Mouse (Mus musculus) kidney, postnatal 25 days (tissue): ENCODE measurements at regions not wholly inside any gene's neighbourhood (a gene's known extent, or its start where the extent isn't known, plus 50 kb on each side); places are given as distances from the start of the nearest gene placed in this dataset.
"Not testable (repeated sequence)": the region's sequence is repeated elsewhere in the genome, so short reads cannot be mapped to it uniquely, and the experiment has no call there.

ENCODE experiments used
- DNase-seq, 2 experiments: peaks; one replicate each; pipeline ENCODE4 v3.0.0; 2021; ENCODE audit warnings: mixed read lengths in 2 of 2

DNA sequence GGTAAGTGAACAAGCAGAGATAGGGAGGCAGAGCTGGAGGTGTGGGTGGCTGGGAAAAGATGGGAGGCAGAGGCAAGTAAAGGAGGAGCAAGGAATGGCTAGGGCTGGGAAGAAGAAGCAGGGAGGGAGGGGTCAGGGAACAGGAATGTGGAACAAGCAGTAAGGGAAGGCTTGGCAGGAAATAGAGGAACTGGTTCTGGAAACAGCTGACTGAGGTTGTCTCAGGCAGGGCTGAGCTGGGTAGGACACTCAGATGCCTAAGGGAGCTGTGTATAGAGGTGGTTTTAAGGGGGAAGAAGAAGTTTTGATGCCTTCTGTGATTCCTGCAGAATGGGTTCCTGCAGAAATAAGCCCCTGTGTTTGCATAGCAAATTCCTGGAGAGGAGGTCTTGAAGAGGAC, 92.7 kb downstream of the Nucb2 start:
- DNase-seq: no peak

DNA sequence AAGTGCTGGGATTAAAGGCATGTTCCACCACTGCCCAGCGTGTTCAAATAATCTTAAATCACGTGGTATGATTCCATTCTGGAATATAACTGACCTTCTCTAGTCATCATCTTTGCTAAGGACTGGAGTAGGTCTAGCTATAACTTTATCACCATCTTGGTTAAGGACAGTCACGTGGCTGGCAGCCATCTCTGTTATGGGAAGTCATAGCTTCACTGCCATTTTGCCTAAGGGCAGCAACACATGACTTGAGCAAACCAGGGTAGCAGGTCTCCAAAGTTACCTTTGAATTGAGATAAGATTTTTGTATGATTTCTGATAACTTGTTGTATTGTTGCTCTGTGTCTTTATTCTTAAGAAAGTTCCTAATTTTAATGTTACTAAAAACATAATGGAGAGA, 96.2 kb downstream of the Nucb2 start:
- DNase-seq: no peak

DNA sequence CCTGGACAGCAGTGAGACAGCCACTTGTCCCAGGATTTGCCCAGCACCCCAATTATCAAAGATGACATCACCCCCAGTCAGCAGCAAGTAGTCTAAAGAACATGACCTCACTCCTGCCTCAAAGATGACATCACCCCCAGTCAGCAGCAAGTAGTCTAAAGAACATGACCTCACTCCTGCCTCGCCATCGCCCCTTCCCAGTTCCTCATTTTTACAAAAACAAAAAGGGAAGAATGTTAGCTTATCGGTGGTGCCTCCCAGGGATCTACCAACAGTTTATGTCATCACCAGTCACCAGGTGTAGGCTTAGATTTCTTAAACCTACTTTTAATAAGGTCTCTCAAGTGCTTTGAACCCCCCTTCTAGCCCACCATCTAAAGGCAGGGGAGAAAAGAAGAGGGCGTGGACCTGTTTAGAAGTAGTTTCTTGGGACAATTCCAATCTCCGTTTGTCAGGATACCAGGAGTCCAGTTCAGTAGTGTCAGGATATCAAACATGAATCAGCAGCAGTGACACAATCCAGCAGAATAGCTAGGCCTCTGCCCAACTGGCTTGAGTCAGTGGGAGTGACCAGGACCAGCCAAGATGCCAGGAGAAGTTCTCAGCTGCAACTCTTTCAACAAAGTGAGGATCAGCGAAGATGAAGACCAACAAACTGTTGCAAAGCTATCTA, 99.1 kb downstream of the Nucb2 start:
- DNase-seq: no peak

DNA sequence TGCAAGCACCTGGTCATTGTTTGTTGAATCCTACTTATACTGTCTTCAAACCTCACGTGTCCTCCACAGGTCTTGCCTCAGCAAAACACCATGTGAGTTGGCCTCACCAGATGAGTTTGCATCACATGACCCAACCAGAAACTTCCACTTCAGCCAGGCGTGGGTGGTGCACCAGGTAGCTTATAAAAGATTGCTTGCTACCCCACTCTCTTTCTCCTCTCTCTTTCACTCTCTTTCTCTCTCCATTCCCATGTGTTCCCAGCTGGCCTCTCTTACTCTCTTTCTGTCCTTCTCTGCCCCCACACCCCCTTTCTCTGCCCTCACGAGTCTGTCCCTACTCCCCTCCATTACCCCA, 99.6 kb downstream of the Nucb2 start:
- DNase-seq: no peak

DNA sequence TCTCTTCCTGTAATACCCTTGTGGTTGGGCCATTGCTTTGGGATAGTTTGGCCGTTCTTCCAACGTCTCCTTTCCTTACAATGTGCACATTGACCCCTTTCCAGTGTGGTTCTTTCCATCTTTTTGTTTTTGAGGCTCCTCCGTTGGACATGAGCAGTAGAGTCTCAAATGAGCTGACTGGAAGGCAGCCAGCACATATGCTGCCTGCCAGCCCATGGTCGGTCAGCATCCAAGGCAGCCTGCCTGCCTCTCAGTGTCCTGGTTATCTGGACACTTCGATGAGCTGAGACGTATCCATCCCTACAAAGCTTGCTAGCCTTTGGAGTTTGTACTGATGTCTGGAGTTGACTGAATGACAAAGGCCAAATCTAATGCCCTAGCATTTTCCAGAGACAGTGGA, 102.1 kb downstream of the Nucb2 start:
- no peak for DNase-seq

DNA sequence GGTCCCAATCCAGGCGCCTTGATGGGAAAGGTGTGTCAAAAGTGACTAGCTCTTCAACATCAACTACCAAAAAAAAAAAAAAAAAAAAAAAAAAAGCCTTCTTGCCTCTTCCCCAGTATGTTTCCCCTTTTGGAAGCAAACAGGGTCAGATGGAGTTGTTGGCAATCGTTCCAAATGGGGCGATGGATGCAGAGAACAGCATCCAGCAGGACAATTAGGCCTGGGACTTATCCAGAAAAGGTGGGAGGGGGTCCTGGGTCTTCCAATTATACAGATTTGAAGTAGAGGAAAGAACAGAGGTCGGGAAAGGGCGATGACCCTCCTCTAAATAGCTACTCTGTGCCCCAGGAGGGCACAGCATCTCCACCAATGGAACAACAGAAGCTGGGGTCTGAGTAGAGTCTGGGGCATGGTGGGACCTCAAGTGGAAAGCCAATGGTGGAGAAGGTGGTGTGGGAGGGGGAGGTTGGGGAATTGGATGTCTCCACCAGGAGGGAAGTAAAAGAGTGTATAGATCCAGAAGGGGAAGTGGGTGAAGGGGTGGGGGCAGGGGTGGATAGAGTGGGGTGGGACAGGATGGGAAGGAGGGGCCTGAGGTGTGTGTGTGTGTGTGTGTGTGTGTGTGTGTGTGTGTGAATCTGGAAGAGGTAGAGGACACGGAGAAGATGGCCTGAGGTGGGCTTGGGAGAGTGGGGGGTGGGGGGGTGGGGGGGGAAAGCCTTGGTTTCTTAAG, 102.7 kb downstream of the Nucb2 start:
- no peak for DNase-seq

DNA sequence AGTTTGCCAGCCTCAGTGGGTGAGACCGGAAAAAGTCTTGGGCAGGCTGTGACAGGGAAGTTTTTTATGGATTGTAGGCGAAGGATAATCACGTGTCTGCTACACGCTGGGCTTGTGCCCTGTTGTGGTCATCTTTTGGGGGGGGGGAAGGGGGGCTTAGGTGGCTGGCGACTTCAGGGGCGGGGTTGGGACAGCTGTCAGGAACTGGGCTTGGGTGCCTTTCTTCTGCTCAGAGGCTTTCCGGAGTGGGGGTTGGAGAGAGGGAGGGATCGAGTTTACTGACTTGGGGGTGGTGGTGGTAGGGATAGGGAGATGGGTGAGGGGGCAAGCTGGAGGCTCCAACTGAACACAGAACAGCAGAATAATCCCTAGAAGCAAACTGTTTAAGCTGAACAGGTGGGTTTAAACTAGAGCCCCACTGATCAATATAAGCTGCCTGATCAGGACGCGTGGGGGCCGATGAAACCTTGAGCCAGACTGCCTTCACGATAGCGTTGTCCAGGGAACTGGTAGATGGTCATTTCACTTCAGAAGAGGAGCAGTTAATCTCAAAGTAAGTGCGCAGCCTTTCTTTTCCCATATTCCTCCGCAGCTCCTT, 103.6 kb downstream of the Nucb2 start:
- peak; percentile 3 to 42 for DNase-seq

DNA sequence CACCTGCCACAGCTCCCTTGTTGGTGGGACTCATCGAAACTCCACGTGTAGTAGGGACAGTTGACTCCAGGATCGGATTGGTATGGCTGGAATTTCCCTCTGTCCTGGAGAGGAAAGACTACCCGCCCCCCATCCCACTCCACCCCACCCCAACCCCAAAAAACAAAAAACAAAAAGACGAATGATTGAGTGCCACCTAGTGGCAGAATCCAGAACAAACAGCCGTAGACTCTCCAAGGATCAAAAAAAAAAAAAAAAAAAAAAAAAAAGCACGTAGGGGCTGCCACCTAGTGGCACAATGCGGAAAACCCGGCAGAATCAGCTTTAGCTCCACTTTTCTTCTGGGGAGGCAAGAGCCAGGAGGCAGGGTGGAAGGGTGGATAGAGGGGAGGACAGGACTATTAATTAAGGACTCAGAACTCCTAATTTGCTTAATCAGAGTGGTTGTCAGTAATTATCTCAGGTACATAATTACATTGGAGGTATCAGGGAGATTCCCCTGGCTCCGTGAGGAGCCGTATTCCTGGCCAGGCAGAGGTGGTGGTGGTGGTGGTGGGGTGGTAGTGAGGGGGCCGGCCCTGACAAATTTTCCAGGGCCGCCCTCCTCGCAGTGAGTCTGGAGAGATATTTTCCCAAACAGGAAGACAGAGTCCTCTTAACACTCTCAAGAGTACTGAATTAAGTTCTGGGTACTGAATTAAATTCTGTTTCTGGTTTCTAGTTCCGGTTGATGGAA, 104.3 kb downstream of the Nucb2 start:
- DNase-seq: peak; percentile 56 to 83

DNA sequence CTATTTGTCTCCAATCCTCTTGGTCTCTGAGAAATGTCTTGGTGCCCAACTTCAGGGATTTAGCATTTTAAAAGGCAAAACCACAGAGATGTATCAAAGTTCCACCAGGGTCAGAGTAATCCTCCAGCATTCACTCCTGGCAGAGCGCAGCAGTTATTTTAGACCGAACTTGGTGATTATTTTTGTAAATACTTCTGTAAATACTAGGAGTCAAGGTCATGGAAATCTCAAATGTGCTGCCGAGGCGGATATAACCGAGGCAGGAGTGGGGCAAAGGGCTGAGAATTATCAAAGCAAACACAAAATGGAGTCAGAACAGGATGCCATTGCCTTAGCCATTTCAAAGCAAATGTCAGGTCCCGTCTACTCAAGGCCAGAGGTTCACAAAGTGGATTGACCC, 105.2 kb downstream of the Nucb2 start:
- no peak for DNase-seq

DNA sequence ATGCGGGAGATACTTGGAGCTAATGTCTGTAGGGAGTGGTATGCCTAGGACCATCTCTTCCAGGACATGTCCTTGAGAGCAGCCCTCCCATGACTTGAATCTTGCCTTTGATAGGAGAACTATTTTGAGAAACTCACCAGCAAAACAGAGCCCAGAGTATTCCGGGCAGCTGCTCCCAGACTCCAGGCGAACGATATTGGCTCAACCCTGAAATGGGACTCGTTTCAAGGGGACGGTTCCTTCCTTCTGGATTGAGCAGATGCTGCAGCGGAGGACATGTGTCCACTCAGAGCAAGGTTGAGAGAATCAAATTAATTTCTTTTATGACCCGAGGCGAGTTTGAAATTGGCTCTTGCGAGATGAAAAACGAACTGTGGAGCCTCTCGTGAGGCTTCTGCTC, 105.7 kb downstream of the Nucb2 start:
- no peak for DNase-seq

DNA sequence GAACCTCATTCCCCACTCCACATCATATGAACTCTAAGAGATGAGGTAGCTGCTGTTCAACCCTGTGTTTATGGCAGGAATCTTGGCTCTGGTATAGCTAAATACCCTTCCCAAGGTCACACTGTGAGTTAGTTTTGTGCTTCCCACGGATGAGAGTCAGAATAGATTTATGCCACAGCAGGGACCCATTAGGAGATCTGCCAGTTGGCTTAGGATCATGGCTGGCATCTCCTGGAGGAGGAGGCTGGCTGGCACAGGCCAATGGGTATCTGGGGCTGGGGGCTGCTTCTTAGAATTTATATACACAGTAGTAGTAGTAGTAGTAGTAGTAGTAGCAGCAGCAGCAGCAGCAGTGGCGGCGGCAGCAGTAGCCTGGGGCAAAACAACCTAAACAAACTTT, 111.8 kb downstream of the Nucb2 start:
- no peak for DNase-seq

DNA sequence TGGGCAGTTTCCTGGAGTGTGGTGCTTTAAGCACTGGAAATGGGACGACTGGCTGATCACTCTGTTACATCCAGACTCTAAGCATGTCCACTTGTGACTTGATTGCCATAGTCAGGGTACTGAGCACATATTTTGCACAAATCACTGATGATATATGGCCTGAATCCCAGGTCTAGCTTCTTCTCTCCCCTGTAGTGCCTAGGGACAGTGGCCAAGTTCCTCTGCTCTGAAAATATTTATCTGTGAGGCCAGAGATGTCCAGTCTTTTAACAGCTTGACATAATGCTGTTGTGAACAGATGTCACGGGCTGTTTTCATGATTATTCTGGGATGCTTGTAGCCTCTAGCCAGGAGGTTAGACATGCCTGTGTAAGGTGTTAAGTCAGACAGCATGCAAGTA, 115.5 kb downstream of the Nucb2 start:
- no peak for DNase-seq

DNA sequence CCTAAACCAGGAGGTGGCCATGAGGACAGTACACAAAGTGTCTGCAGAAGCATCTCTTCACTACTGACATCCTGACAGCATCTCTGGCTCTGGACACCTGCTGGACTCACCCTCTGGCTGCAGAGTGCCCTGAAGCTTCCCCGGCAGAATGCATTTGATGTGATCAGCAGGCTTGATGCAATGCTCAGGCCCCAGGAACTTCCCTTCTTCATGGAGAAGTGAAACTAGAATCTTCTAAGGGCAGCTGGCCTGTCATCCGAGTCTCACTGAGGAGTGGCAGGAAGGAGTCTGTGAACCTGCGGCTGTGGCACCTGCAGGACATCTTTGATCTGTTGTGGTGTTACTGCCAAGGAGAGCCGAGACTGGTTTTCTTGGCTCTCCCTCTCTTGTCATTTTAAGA, 116.2 kb downstream of the Nucb2 start:
- DNase-seq: no peak

DNA sequence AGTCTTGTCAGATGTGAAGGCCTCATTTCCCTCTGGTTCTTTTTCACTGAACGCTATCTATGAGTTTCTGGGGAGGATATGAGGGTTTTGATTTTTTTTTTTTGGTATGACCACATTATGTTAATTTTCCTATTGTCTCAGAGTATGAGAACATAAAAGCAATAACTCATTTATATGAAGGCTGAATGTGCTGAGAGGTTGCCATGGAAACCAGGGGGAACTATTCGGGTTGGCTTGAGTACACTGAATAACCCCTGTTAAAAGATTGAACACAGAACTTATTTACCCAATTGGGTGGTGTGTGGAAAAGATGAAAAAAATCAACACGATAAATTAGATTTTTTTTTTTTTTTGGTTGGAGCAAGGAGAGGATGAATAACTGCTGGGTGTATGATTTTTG, 129.0 kb downstream of the Nucb2 start:
- DNase-seq: no peak

DNA sequence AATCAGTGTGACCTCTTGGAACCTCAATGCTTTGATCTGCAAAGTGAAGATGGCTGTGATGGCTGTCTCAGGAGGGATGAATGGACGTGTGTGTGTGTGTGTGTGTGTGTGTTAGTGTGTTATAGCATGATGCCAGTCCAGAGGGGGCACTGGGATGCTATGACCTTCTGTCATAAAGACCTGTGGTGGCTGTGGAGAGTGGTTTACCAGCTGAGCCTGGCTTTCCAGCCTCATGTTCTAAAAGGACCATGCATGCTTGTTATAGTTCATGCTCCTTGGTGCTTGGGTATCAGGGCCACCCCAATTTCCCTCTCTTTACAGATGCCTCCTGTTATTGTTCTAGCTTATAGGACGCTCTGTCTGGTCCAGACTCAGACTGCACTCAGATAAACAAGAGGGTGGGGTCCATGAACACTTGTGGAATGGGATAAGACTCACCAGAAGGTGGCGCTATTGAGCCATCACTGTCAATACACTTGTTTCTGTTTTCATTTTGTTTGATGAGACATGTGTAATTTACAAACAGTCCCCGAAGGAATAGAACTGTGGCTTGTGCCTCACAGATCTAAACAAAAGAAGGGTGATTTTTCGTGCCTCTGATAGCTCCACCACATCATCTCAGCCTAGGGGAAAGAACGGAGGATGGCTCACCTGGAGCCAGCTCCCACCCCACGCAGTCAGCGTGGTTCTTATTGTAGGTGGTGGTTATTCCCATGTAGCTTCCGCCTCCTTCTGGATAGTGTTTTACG, 140.9 kb downstream of the Nucb2 start:
- peak in 1 of 2 experiments; percentile 73 for DNase-seq

DNA sequence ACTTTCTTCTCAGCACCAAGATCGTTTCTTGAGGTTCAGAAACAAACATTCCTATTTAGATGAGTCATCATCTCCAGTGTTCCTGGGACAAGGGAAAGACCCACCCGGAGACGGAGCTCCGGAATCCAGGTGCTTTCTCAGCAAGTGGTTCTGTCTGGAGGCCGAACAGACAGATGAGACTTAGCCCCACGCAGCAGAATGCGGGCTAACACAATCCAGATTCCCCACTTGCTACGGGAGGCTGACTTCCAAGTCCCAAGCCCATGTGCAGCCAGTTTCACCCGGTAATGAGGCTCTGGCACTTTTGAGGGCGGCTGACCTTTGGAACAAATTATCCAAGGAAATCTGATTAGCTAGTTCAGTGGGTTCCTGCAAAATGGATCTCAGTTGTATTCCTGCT, 150.3 kb downstream of the Nucb2 start:
- DNase-seq: peak; percentile 10 to 41

DNA sequence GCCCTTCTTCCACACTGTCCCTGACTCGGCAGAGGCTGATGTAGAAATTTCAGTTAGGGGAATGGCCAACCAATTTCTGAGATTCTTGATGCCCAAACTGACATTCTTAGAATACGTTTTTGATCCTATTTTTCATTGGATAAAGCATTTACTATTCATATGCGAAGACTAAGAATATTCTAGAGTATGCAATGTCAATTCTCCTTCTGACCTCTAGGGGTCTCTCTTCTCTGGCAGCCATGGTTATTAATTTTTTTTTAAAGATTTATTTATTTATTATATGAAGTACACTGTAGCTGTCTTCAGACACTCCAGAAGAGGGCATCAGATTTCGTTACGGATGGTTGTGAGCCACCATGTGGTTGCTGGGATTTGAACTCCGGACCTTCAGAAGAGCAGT, 152.9 kb downstream of the Nucb2 start:
- DNase-seq: not testable (repeated sequence)

DNA sequence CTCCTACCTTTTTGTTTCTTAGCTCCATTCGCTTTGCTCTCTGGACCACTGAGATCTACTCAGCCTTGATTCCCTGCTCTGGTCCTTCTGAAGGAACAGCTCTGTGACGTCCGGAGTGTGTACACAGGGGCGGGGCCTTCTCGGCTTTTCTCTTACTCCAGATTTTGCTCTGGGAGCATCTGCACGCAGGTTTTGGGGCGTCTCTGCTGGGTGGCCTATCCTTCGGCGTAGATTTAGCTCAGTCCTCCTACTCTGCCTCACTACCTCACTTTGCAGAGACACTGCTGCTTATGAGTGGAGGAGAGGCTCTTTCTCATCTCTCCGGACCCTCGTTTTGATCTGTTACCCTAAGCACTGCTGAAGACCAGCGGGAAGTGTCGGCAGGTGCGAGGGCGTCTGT, 161.4 kb downstream of the Nucb2 start:
- DNase-seq: no peak

DNA sequence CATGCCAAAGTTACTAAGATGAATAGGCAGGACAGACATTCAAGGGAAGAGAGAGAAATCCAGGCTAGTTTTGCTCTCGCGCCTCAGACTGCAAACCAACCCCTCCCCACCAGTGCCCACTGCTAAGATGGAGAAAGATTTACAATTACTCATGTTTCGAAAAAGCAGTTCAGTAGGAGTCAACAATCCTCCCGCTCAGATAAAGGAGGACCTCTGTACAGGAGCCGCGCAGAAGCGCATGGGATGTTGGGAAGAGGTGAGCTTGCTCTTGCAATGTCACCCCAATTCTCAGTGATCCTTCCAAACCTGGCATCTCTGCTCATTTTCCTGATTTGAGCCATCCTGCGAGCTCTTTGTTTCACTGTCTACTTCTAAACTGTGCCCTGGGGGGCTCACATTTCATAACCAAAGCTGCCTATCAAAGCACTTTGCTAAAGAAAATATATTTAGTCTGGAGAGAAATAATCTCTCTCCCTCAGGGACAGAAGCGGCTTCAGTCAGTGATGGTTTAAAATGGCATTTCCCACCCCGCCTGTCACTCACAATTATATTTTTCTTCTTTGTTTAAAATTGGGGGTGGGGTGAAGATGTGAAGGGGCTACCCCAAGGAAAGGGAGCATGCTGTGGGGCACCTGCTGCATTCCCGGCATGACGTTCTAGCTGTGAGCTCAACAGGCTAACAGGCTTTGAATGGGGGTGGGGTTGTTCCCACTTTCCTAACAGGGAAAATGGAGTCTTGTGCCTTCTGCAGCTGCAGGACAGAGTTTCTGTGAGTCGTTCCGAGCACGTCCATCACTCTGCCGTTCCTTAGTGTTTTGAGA, 170.2 kb downstream of the Nucb2 start:
- no peak for DNase-seq

DNA sequence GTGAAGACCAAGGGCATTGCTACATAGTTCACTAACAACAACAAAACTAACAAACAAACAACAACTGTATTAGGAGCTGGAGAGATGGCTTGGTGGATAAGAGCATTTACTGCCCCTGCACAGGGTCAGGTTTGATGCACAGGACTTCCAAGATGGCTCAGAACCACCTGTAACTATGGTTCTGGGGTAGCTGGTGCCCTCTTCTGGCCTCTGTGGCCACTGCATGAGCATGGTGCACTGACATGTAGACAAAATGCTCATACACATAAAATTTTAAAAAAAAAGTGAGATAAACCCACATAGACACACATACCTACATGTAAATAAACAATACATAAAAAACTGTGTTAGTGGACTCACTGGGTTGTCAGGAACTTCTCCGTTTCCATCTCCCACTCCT, 172.5 kb downstream of the Nucb2 start:
- no peak for DNase-seq

DNA sequence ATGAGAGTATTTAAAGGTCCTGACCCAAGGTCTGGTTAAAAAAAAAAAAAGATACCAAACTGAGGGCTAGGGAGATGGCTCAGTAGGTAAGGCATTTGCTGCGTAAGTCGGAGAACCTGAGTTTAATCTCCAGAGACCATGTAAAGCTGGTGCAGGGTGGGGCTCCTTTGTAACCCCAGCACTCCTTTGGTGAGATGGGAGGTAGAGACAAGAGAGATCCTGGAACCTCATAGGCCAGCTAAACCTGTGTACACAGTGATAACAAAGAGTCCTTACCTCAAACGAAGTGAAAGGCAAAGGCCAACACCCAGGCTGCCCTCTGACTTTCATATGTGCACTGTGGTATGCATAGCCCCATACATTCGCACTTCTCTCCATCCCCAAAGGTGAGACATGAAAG, 175.0 kb downstream of the Nucb2 start:
- DNase-seq: no peak

DNA sequence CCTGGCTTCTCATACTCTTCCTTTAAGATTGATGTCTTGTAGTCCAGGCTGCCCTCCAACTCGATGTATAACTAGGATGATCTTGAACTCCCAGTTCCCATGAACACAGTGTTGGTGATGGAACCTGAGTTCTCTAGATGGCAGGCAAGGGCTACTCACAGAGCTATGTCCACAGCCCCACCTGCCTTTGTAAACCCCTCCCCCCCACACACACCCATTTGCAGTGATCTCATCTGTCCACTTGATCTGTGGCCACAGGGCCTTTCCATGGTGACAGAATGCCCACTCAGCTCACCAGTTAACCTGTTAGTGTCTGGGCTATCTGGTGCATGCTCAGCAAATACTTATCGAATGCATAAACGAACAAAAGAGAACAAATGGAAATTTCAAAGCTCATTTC, 176.4 kb downstream of the Nucb2 start:
- no peak for DNase-seq
